Mouse (Mus musculus) midbrain, embryonic 11.5 days (tissue): Measurements from ENCODE around the gene Slc15a5. TPM values are rescaled to one million over a fixed set of nuclear protein-coding genes. Genes with fewer than 3 reads are reported as not detected.

Source experiments
- ATAC-seq: fragments of 200-750 bp; cut with Nextera tagmentation; 2 replicates; pipeline ENCODE4 v1.8.0; 2017; ENCODE audit warnings: moderate TSS enrichment, moderate library complexity; ENCODE audit not compliant: low FRiP score
- DNase-seq: peaks from one replicate; pipeline ENCODE4 v3.0.0; 2015; ENCODE audit warnings: low spot score; ENCODE audit errors: missing footprints
- H3K27ac ChIP-seq: fragments of 300-500 bp; sonication (generic); 2 replicates; pipeline ENCODE4 v1.5.1; 2014; ENCODE audit warnings: low read depth, low read length
- H3K27me3 ChIP-seq: fragments of 300-500 bp; sonication (generic); 2 replicates; pipeline ENCODE4 v1.6.1; 2014; ENCODE audit warnings: mild to moderate bottlenecking, low read length, moderate library complexity, mixed read lengths; ENCODE audit not compliant: control insufficient read depth, insufficient read depth
- H3K36me3 ChIP-seq: fragments of 300-500 bp; sonication (generic); 2 replicates; pipeline ENCODE4 v1.6.1; 2014; ENCODE audit warnings: mild to moderate bottlenecking, low read length, moderate library complexity, mixed read lengths; ENCODE audit not compliant: control insufficient read depth, insufficient read depth
- H3K4me1 ChIP-seq: fragments of 300-500 bp; sonication (generic); 2 replicates; pipeline ENCODE4 v1.6.1; 2014; ENCODE audit warnings: low read length; ENCODE audit not compliant: control insufficient read depth, insufficient read depth
- H3K4me2 ChIP-seq: fragments of 300-500 bp; sonication (generic); 2 replicates; pipeline ENCODE4 v1.6.1; 2014; ENCODE audit warnings: mild to moderate bottlenecking, moderate library complexity
- H3K4me3 ChIP-seq: fragments of 300-500 bp; sonication (generic); 2 replicates; pipeline ENCODE4 v1.5.1; 2014; ENCODE audit warnings: low read depth, low read length
- H3K9ac ChIP-seq: fragments of 300-500 bp; sonication (generic); 2 replicates; pipeline ENCODE4 v1.6.1; 2014; ENCODE audit warnings: low read length
- H3K9me3 ChIP-seq: fragments of 300-500 bp; sonication (generic); 2 replicates; pipeline ENCODE4 v1.6.1; 2016; ENCODE audit warnings: low read length; ENCODE audit not compliant: control insufficient read depth
- WGBS: fragments of 180-500 bp; shearing (Covaris S2); extraction: QIAGEN DNeasy Blood & Tissue Kit; methylation state at CpG from one replicate; pipeline ENCODE4 v1.1.7; 2014; 5-methylcytosine and 5-hydroxymethylcytosine counted together
- polyA plus RNA-seq: library from polyadenylated mRNA; unstranded; fragments of >200 nt; fragmentation: Nextera tagmentation; extraction: Ambion mirVana; gene quantifications from 2 replicates; pipeline ENCODE4 v1.2.1, GENCODE M21; 2014

Slc15a5 gene
- polyA plus RNA-seq, 1 experiment from 2014 or later = not detected

DNA sequence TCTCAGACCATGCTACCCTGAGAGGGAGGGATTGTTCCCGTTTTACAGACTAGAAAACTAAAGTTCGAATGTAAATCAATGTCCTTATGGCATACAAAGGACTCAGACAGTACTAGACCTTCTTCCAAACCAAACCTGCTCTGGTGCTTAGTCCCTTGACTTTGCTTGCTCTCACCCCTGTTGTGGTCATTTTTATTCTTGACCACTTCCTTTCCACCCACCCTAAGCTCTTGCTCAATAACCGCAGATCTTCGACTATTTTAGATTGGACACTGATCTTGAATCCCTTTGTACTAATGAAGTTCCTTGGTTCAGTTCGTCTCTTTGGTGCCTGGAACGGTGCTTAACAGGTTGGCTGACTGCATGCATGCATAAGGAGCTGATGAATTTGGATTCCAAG is 94.5 kb downstream of the Slc15a5 start:
- no peak overlapping the region for H3K4me2 ChIP-seq
- H3K27ac ChIP-seq = no peak overlapping the region
- H3K9ac ChIP-seq = no peak overlapping the region
- no peaks in the 10 kb centered on the region for H3K27me3 ChIP-seq
- H3K4me3 ChIP-seq = no peak overlapping the region
- no peaks in the 10 kb centered on the region for H3K9me3 ChIP-seq
- DNase-seq (no peak), ATAC-seq (no peak)
- no peaks in the 10 kb centered on the region for H3K4me1 ChIP-seq
- WGBS = 86% methylated on average over 6 of the region's 6 CpGs
- H3K36me3 ChIP-seq = no peaks in the 10 kb centered on the region

DNA sequence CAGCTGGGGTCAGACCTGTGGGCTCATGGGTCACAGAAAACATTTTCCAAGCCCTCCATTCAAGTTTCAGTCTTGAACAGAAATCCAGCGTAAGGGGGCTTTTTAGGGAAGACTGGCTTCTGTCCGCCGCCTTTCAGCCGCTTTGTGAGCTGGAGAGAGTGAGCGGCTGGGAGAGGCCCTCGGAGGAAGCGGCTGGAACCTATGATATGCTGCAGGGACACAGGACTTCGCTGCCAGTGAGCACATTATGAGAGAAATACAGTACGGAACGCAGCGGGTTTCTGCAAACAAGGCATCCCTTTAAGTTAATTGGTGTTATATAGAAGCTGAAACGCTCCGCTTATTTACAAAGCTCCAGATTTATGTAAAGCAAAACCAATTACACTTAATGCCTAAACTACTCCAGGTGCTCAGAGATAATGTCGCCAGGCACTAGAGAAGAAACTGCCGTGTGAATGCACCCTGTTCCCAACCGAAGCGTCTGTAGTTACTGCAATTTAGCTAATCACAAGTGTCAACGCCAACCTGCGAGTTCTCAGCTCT is 97.5 kb downstream of the Slc15a5 start:
- WGBS = 67% methylated on average over 19 of the region's 19 CpGs
- Histone ChIP-seq H3K27ac (no peak overlapping the region), H3K9me3 (no peaks in the 10 kb centered on the region), H3K27me3 (no peaks in the 10 kb centered on the region), H3K36me3 (no peaks in the 10 kb centered on the region), H3K4me2 (no peak overlapping the region), H3K4me3 (no peak overlapping the region), H3K9ac (no peak overlapping the region), H3K4me1 (no peaks in the 10 kb centered on the region)
- DNase-seq (no peak), ATAC-seq (no peak)

DNA sequence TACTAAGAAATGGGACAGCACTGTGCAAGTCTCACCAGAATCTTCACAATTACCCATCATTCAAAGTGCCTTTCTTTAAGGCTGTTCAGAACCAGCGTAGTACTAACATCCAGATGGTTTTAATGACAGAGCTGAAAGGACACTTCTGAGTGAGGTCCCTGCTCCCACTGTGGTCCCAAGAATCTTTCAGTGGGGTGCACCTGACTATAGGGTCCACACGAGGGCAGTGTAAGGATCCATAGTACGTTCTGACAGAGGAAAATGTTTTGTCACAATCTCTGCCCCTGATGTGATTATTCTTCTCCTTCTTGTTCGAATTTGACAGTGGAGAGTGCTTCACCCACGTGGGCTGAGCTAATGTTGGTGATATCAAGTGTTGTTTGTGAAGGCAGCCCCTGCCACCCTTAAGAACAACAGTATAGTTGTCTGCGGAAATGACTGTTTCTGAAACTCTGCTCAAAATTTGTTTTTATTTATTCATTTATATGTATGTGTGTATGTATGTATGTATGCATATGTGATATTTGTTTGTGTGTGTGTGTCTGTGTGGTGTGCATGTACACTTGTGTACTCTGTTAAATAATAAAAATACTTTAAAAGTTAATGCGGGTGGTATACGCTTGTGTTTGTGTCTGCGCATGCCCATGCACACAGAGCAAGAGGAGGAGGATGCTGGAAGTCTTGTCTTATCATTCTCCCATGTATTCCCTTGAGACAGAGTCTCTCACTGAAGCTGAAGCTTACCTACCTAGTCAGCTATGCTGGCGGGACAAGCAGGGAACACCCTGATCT is 98.6 kb downstream of the Slc15a5 start:
- peak; percentile 46; the same call in 1 of the 2 replicates for ATAC-seq
- H3K27ac ChIP-seq = no peak overlapping the region
- no peak overlapping the region for H3K4me2 ChIP-seq
- H3K27me3 ChIP-seq = no peaks in the 10 kb centered on the region
- no peaks in the 10 kb centered on the region for H3K9me3 ChIP-seq
- WGBS = 81% methylated on average over 10 of the region's 10 CpGs
- DNase-seq = no peak
- no peaks in the 10 kb centered on the region for H3K4me1 ChIP-seq
- no peak overlapping the region for H3K9ac ChIP-seq
- H3K36me3 ChIP-seq = no peaks in the 10 kb centered on the region
- no peak overlapping the region for H3K4me3 ChIP-seq

DNA sequence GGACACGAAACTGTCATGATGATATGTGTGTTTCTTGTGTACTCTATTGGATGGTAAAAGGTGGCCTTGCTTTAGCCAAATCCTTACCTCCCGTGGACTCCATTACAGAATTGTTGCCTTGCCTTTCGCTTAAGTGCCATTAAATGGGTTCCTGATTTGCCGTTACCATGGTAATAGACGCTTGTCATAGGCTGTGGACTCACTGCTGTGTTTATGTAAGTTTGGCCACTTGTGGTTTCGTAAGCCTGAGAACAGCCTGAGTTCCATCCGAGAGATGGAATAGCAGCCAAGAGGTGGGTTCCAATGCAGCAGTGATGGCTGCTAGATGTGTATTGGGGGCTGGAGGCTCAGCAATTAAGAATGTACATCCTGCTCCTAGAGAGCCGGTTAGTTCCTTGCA is 99.3 kb downstream of the Slc15a5 start:
- H3K27ac ChIP-seq = no peak overlapping the region
- no peak overlapping the region for H3K9ac ChIP-seq
- WGBS = 79% methylated on average over 8 of the region's 8 CpGs
- H3K4me2 ChIP-seq = no peak overlapping the region
- H3K36me3 ChIP-seq = no peaks in the 10 kb centered on the region
- no peaks in the 10 kb centered on the region for H3K9me3 ChIP-seq
- no peaks in the 10 kb centered on the region for H3K4me1 ChIP-seq
- DNase-seq (no peak), ATAC-seq (no peak; the same call in 1 of the 2 replicates)
- H3K4me3 ChIP-seq = no peak overlapping the region
- no peaks in the 10 kb centered on the region for H3K27me3 ChIP-seq

DNA sequence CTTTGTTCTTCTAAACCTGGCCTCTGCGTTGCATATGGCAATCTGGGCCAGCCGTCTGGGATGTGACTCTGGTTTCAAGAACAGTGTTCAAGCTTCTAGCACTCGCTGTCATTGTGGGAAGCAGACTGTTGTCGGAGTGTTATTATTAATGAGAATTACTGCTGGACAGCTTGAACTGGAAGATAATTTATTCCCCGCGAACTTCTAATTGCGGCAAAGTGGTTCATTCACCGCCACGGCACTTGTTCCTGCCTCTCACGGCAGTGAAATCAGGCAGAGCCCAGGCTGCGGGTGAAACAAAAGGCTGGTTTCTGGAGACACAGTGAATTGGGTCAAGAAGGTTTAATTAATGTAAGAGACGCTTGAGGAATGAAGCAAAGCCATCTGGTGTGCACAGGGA is 99.9 kb downstream of the Slc15a5 start:
- Histone ChIP-seq H3K9ac (no peak overlapping the region), H3K4me1 (no peaks in the 10 kb centered on the region)
- DNase-seq = no peak

DNA sequence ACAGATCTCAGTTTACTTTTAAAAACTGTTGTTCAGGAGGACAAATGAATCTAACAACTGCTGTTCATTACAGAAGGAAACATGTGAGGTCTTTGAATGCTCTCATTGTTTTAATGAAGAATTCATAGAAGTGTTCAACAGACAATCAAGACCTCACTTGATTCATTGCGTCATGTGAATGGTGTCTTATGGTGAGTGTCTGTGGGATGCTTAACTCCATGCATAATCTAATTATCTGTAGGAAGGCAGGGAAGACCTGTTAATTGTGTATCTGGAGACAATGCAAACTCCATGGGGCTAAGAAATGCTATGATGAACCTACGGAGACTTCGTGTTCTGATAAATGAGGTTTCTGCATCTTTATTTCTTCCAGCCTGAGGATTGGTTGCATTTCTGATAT is 103.7 kb downstream of the Slc15a5 start:
- H3K9ac ChIP-seq = no peak overlapping the region
- H3K9me3 ChIP-seq = no peaks in the 10 kb centered on the region
- no peaks in the 10 kb centered on the region for H3K4me1 ChIP-seq
- WGBS = 78% methylated on average over 3 of the region's 3 CpGs
- H3K4me2 ChIP-seq = no peak overlapping the region
- no peaks in the 10 kb centered on the region for H3K36me3 ChIP-seq
- H3K4me3 ChIP-seq = no peak overlapping the region
- ATAC-seq (no peak), DNase-seq (no peak)
- no peak overlapping the region for H3K27ac ChIP-seq
- H3K27me3 ChIP-seq = no peaks in the 10 kb centered on the region

More for the DNA sequence above, 99.9 kb downstream of the Slc15a5 start:
- WGBS = 79% methylated on average over 12 of the region's 12 CpGs
- no peaks in the 10 kb centered on the region for H3K27me3 ChIP-seq
- no peaks in the 10 kb centered on the region for H3K9me3 ChIP-seq
- no peak for ATAC-seq
- no peak overlapping the region for H3K4me2 ChIP-seq
- H3K27ac ChIP-seq = no peak overlapping the region
- no peaks in the 10 kb centered on the region for H3K36me3 ChIP-seq
- no peak overlapping the region for H3K4me3 ChIP-seq

DNA sequence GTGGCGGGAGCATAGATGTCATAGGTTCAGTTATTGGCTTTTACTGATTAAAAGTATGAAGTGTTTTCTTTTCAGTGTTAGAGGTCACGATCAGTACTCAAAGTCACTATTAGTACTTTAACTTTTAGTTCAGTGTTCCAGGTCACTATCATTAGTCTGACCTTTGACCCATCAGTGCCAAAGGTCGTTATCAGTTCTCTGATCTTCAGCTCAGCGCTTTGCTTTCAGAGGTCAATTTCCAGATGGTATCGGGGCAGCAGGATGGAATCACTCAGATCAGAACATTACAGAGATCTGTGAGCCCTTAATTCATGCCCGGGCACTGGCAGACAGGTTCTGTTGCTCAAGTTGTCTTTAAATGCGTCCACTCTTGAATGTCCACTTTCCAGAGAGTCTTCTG is 116.0 kb downstream of the Slc15a5 start:
- no peak for DNase-seq
- no peak for ATAC-seq
- Histone ChIP-seq H3K9ac (no peak overlapping the region), H3K27me3 (no peaks in the 10 kb centered on the region), H3K9me3 (no peaks in the 10 kb centered on the region), H3K4me1 (no peaks in the 10 kb centered on the region), H3K4me2 (no peak overlapping the region), H3K27ac (no peak overlapping the region), H3K36me3 (no peaks in the 10 kb centered on the region), H3K4me3 (no peak overlapping the region)
- 70% methylated on average over 7 of the region's 7 CpGs for WGBS

DNA sequence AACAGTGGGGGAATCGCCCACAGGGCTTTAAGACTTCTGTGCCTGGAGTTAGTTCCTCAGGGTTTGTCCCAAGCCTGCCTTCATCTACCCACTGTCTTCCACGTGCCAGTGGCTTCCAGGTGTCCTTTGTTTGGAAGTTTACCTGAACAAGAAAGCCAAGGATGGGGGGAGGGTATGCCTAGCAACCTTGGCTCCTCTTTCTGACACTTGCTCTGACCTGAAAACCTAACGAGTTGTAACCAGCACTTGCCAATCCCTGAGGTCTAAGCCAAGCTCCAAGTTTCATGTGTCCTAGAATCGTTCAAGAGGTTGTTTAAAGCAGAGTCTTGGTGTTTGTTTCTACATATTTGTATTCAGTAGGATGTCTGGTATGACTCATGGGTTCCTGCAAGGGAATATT is 116.9 kb downstream of the Slc15a5 start:
- no peak overlapping the region for H3K9ac ChIP-seq
- H3K4me2 ChIP-seq = no peak overlapping the region
- no peaks in the 10 kb centered on the region for H3K9me3 ChIP-seq
- H3K4me3 ChIP-seq = no peak overlapping the region
- H3K27ac ChIP-seq = no peak overlapping the region
- 73% methylated on average over 4 of the region's 4 CpGs for WGBS
- ATAC-seq (no peak), DNase-seq (no peak)
- H3K4me1 ChIP-seq = no peaks in the 10 kb centered on the region
- no peaks in the 10 kb centered on the region for H3K27me3 ChIP-seq
- no peaks in the 10 kb centered on the region for H3K36me3 ChIP-seq

DNA sequence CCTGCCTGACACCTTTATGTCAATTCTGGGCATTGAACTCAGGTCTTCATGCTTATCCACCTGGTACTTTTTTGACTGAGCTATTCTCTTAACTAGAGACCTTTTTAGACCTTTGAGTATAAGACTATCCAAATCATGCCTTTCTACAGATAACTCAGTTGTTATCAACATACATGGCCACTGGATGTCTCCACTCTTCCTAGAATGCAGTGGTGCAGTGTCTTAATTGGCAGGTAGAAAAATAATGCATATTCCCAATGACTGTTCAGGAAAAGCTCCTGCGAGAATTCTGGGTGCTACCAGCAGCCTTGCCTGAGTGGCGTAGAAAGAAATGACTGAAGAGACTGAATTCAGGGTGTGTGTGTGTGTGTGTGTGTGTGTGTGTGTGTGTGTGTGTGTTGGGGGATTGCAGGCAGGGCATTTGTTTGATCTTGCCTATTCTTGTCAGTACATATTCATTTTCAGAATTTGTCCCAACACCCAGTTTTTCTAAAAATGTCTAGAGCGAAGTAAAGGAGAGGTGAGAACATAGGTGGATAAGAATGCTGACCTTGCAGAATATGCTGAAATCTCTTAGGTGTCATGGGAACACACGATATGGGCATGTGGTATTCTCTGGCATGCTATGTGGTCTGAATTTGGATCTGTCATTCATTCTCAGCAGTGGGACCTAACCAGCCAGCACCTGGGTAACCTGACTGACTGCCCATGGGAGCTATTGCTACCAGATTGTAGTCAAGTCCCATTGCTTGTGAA is 119.5 kb downstream of the Slc15a5 start:
- Histone ChIP-seq H3K27ac (no peak overlapping the region), H3K4me2 (no peak overlapping the region), H3K27me3 (no peaks in the 10 kb centered on the region), H3K9ac (no peak overlapping the region), H3K4me1 (no peaks in the 10 kb centered on the region), H3K9me3 (no peaks in the 10 kb centered on the region), H3K36me3 (no peaks in the 10 kb centered on the region), H3K4me3 (no peak overlapping the region)
- DNase-seq = no peak
- no peak for ATAC-seq
- 87% methylated on average over 4 of the region's 4 CpGs for WGBS
